Mouse (Mus musculus) hindbrain, embryonic 16.5 days (tissue): Measurements from ENCODE around the gene Pacrg. TPM values are rescaled to one million over a fixed set of nuclear protein-coding genes. Genes with fewer than 3 reads are reported as not detected.

Source experiments
- ATAC-seq: fragments of 200-750 bp; cut with Nextera tagmentation; 2 replicates; pipeline ENCODE4 v1.8.0; 2017; ENCODE audit warnings: moderate TSS enrichment, moderate library complexity
- H3K27ac ChIP-seq: fragments of 300-500 bp; sonication (generic); 2 replicates; pipeline ENCODE4 v1.5.1; 2014; ENCODE audit warnings: low read depth, mild to moderate bottlenecking, control low read depth, low read length, moderate library complexity
- H3K27me3 ChIP-seq: fragments of 300-500 bp; sonication (generic); replicated peaks from 2 replicates; pipeline ENCODE4 v1.6.1; 2014; ENCODE audit warnings: low read length; ENCODE audit not compliant: control insufficient read depth, insufficient read depth
- H3K36me3 ChIP-seq: fragments of 300-500 bp; sonication (generic); 2 replicates; pipeline ENCODE4 v1.6.1; 2014; ENCODE audit warnings: mild to moderate bottlenecking, low read length, moderate library complexity, mixed read lengths; ENCODE audit not compliant: control insufficient read depth, insufficient read depth
- H3K4me1 ChIP-seq: fragments of 300-500 bp; sonication (generic); 2 replicates; pipeline ENCODE4 v1.6.1; 2014; ENCODE audit warnings: low read depth, low read length; ENCODE audit not compliant: control insufficient read depth, insufficient read depth
- H3K4me2 ChIP-seq: fragments of 300-500 bp; sonication (generic); 2 replicates; pipeline ENCODE4 v1.6.1; 2014; ENCODE audit warnings: mild to moderate bottlenecking, low read length, control low read depth, moderate library complexity
- H3K4me3 ChIP-seq: fragments of 300-500 bp; sonication (generic); 2 replicates; pipeline ENCODE4 v1.5.1; 2014; ENCODE audit warnings: mild to moderate bottlenecking, low read length, control low read depth, moderate library complexity
- H3K9ac ChIP-seq: fragments of 300-500 bp; sonication (generic); 2 replicates; pipeline ENCODE4 v1.6.1; 2014; ENCODE audit warnings: low read depth, mild to moderate bottlenecking, control low read depth, low read length, moderate library complexity
- H3K9me3 ChIP-seq: fragments of 300-500 bp; sonication (generic); 2 replicates; pipeline ENCODE4 v1.6.1; 2014; ENCODE audit warnings: mild to moderate bottlenecking, low read length, moderate library complexity; ENCODE audit not compliant: control insufficient read depth
- WGBS: fragments of 180-500 bp; shearing (Covaris S2); extraction: QIAGEN DNeasy Blood & Tissue Kit; methylation state at CpG from one replicate; pipeline ENCODE4 v1.1.7; 2014; 5-methylcytosine and 5-hydroxymethylcytosine counted together
- polyA plus RNA-seq: library from polyadenylated mRNA; unstranded; fragments of >200 nt; fragmentation: Nextera tagmentation; extraction: Ambion mirVana; gene quantifications from 2 replicates; pipeline ENCODE4 v1.2.1, GENCODE M21; 2015

Pacrg gene
- polyA plus RNA-seq, 1 experiment from 2014 or later, result 23.2 TPM

- H3K36me3 ChIP-seq, result no peaks in the 10 kb centered on the region
- ATAC-seq, result peak; percentile 65; the same call in 1 of the 2 replicates
- no peak overlapping the region for H3K9ac ChIP-seq
- no peak overlapping the region for H3K27ac ChIP-seq
- H3K4me2 ChIP-seq, result no peak overlapping the region
- H3K4me1 ChIP-seq, result no peaks in the 10 kb centered on the region; the same call in 1 of the 2 replicates
- no peak overlapping the region for H3K4me3 ChIP-seq
- 29% methylated on average over 6 of the region's 6 CpGs for WGBS
- no peaks in the 10 kb centered on the region for H3K27me3 ChIP-seq
- H3K9me3 ChIP-seq, result no peaks in the 10 kb centered on the region
Observed at GRCm38 (mm10) chr17:10483945-10484546, 356.1 kb downstream of the Pacrg start.

- Histone ChIP-seq H3K4me1 (peaks cover 8% of the 10 kb centered on the region), H3K9ac (no peak overlapping the region), H3K4me2 (no peak overlapping the region), H3K27me3 (no peaks in the 10 kb centered on the region), H3K36me3 (no peaks in the 10 kb centered on the region), H3K4me3 (no peak overlapping the region), H3K9me3 (no peaks in the 10 kb centered on the region), H3K27ac (no peak overlapping the region)
- no peak for ATAC-seq
- 68% methylated on average over 1 of the region's 1 CpGs for WGBS
Observed at GRCm38 (mm10) chr17:10481081-10481480, 359.0 kb downstream of the Pacrg start.

GRCm38 (mm10) chr17:10479020-10479707 lies 360.9 kb downstream of the Pacrg start:
- Histone ChIP-seq H3K9me3 (no peaks in the 10 kb centered on the region), H3K4me2 (no peak overlapping the region), H3K4me1 (peaks cover 8% of the 10 kb centered on the region), H3K9ac (no peak overlapping the region), H3K4me3 (no peak overlapping the region), H3K36me3 (no peaks in the 10 kb centered on the region), H3K27me3 (no peaks in the 10 kb centered on the region), H3K27ac (no peak overlapping the region)
- no peak for ATAC-seq
- WGBS, result 76% methylated on average over 17 of the region's 17 CpGs

- Histone ChIP-seq H3K27me3 (no peaks in the 10 kb centered on the region), H3K36me3 (no peaks in the 10 kb centered on the region), H3K9ac (no peak overlapping the region), H3K4me1 (peaks cover 8% of the 10 kb centered on the region), H3K9me3 (no peaks in the 10 kb centered on the region), H3K27ac (no peak overlapping the region), H3K4me2 (no peak overlapping the region), H3K4me3 (no peak overlapping the region)
- 66% methylated on average over 3 of the region's 3 CpGs for WGBS
- 0 out of 2 replicates have a peak, but pooled peaks have one; percentile 12 for ATAC-seq
Observed at GRCm38 (mm10) chr17:10478377-10478776, 361.7 kb downstream of the Pacrg start.

- no peak overlapping the region for H3K4me3 ChIP-seq
Observed at GRCm38 (mm10) chr17:10476807-10477206, 363.3 kb downstream of the Pacrg start.

GRCm38 (mm10) chr17:10474972-10475371 lies 365.1 kb downstream of the Pacrg start:
- Histone ChIP-seq H3K4me3 (no peak overlapping the region), H3K9me3 (no peaks in the 10 kb centered on the region), H3K4me1 (peaks cover 8% of the 10 kb centered on the region), H3K27ac (no peak overlapping the region), H3K27me3 (no peaks in the 10 kb centered on the region), H3K36me3 (no peaks in the 10 kb centered on the region), H3K9ac (no peak overlapping the region), H3K4me2 (no peak overlapping the region)
- ATAC-seq, result no peak
- 77% methylated on average over 6 of the region's 6 CpGs for WGBS

More at GRCm38 (mm10) chr17:10476807-10477206, 363.3 kb downstream of the Pacrg start:
- peak; percentile 53 for ATAC-seq
- Histone ChIP-seq H3K36me3 (no peaks in the 10 kb centered on the region), H3K27ac (peak overlapping the region; percentile 40; the same call in 1 of the 2 replicates), H3K4me1 (peaks cover 8% of the 10 kb centered on the region), H3K9me3 (no peaks in the 10 kb centered on the region), H3K9ac (no peak overlapping the region), H3K27me3 (no peaks in the 10 kb centered on the region), H3K4me2 (no peak overlapping the region)
- WGBS, result 34% methylated on average over 7 of the region's 7 CpGs

GRCm38 (mm10) chr17:10473826-10474384 lies 366.2 kb downstream of the Pacrg start:
- WGBS, result 54% methylated on average over 7 of the region's 7 CpGs

GRCm38 (mm10) chr17:10473175-10473574 lies 366.9 kb downstream of the Pacrg start:
- ATAC-seq, result no peak
- 75% methylated on average over 6 of the region's 6 CpGs for WGBS
- H3K4me2 ChIP-seq, result no peak overlapping the region
- H3K4me1 ChIP-seq, result peaks cover 4% of the 10 kb centered on the region
- H3K27ac ChIP-seq, result no peak overlapping the region
- H3K27me3 ChIP-seq, result no peaks in the 10 kb centered on the region
- no peaks in the 10 kb centered on the region for H3K36me3 ChIP-seq
- H3K9me3 ChIP-seq, result no peaks in the 10 kb centered on the region
- no peak overlapping the region for H3K9ac ChIP-seq
- no peak overlapping the region for H3K4me3 ChIP-seq

More at GRCm38 (mm10) chr17:10473826-10474384, 366.2 kb downstream of the Pacrg start:
- Histone ChIP-seq H3K9me3 (no peaks in the 10 kb centered on the region), H3K4me3 (no peak overlapping the region), H3K36me3 (no peaks in the 10 kb centered on the region), H3K9ac (no peak overlapping the region), H3K27me3 (no peaks in the 10 kb centered on the region), H3K4me1 (peaks cover 7% of the 10 kb centered on the region), H3K27ac (no peak overlapping the region), H3K4me2 (no peak overlapping the region)
- ATAC-seq, result no peak

- ATAC-seq, result no peak
- 91% methylated on average over 9 of the region's 9 CpGs for WGBS
- Histone ChIP-seq H3K4me1 (no peaks in the 10 kb centered on the region), H3K9me3 (no peaks in the 10 kb centered on the region), H3K27ac (no peak overlapping the region), H3K4me3 (no peak overlapping the region), H3K9ac (no peak overlapping the region), H3K4me2 (no peak overlapping the region), H3K36me3 (no peaks in the 10 kb centered on the region), H3K27me3 (no peaks in the 10 kb centered on the region)
Observed at GRCm38 (mm10) chr17:10469874-10470568, 370.1 kb downstream of the Pacrg start.
